Mouse (Mus musculus): Measurements from ENCODE around the gene Msto1. TPM values are rescaled to one million over a fixed set of nuclear protein-coding genes. Genes with fewer than 3 reads are reported as not detected.
"Not testable (repeated sequence)": the region's sequence is repeated elsewhere in the genome, so short reads cannot be mapped to it uniquely, and the experiment has no call there.

Msto1 gene
- polyA plus RNA-seq, 1 experiment from 2014 or later: 53.1 TPM

- Histone ChIP-seq H3K27ac (no peak overlapping the region), H3K27me3 (ENCODE audit: insufficient read depth, low read length) (no peaks in the 10 kb centered on the region), H3K4me1 (replicated peaks; ENCODE audit: insufficient read depth, low read length) (no peaks in the 10 kb centered on the region), H3K9me3 (replicated peaks; ENCODE audit: low read length) (no peaks in the 10 kb centered on the region), H3K4me3 (replicated peaks; ENCODE audit: low read depth, low read length) (no peak overlapping the region), H3K4me2 (ENCODE audit: low read length) (no peak overlapping the region), H3K36me3 (ENCODE audit: insufficient read depth, low read length) (peaks cover 76% of the 10 kb centered on the region), H3K9ac (ENCODE audit: low read depth, low read length) (no peak overlapping the region)
- ATAC-seq (replicated peaks; ENCODE audit: low FRiP score, low read depth) (no peak), DNase-seq (ENCODE audit: low spot score) (no peak)
- 89% methylated on average over 6 of the region's 6 CpGs for WGBS
- no peak for TF ChIP-seq CTCF (IDR thresholded peaks at IDR 0.05; ENCODE audit: low read depth)
These were observed 7.2 kb downstream of the Msto1 start for GRCm38 (mm10) chr3:88906393-88907159.

DNA sequence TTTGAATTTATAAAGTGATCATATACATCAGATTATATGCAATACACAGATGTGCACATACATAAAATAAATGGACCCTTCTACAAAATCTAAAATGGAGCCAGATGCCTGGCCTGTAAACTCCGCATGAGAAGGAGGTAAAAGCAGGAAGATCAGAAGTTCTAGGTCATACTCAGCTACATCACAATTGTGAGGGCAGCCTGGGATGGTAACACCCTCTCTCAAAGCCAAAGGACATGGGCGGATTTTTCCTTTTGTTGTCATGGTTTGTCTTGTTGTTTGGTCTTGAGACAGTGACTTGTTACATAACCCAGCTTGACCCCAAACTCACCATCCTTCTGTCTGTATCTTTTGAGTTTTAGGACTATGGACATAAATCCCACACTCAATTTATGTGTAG, 8.1 kb downstream of the Msto1 start:
- Histone ChIP-seq H3K27me3 (ENCODE audit: insufficient read depth, low read length) (no peaks in the 10 kb centered on the region), H3K36me3 (ENCODE audit: insufficient read depth, low read length) (peaks cover 68% of the 10 kb centered on the region), H3K9me3 (replicated peaks; ENCODE audit: low read length) (no peaks in the 10 kb centered on the region), H3K4me3 (replicated peaks; ENCODE audit: low read depth, low read length) (no peak overlapping the region), H3K4me2 (ENCODE audit: low read length) (no peak overlapping the region), H3K9ac (ENCODE audit: low read depth, low read length) (no peak overlapping the region), H3K27ac (no peak overlapping the region), H3K4me1 (replicated peaks; ENCODE audit: insufficient read depth, low read length) (no peaks in the 10 kb centered on the region)
- no peak for TF ChIP-seq CTCF (IDR thresholded peaks at IDR 0.05; ENCODE audit: low read depth)
- 96% methylated on average over 2 of the region's 2 CpGs for WGBS
- ATAC-seq (replicated peaks; ENCODE audit: low FRiP score, low read depth): no peak
- DNase-seq (ENCODE audit: low spot score): no peak

DNA sequence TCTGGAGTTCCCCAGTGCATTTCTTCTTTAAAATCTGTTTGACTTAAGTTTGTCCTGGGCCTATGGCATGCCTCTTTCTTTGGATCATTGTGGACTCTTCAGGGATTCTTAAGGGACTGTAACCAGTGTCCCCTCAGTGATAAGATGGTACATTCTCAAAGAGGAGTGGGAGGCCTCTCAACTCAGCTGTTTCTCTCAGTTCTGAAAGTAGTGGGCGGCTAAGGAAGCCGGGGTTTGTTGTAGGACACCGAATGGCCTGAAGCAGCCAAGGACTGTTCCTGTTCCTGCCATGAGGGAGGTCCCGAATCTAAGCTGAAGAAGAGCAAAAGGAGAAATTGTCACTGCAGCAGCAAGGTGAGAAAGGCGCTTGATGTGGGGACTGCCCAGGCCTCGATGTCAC, 8.6 kb downstream of the Msto1 start:
- no peak for TF ChIP-seq CTCF (IDR thresholded peaks at IDR 0.05; ENCODE audit: low read depth)
- Histone ChIP-seq H3K9ac (ENCODE audit: low read depth, low read length) (no peak overlapping the region), H3K36me3 (ENCODE audit: insufficient read depth, low read length) (peaks cover 62% of the 10 kb centered on the region), H3K27me3 (ENCODE audit: insufficient read depth, low read length) (no peaks in the 10 kb centered on the region), H3K9me3 (replicated peaks; ENCODE audit: low read length) (no peaks in the 10 kb centered on the region), H3K4me2 (ENCODE audit: low read length) (no peak overlapping the region), H3K4me1 (replicated peaks; ENCODE audit: insufficient read depth, low read length) (no peaks in the 10 kb centered on the region), H3K27ac (no peak overlapping the region), H3K4me3 (replicated peaks; ENCODE audit: low read depth, low read length) (no peak overlapping the region)
- ATAC-seq (replicated peaks; ENCODE audit: low FRiP score, low read depth): no peak
- WGBS: 87% methylated on average over 6 of the region's 6 CpGs
- DNase-seq (ENCODE audit: low spot score): no peak

GRCm38 (mm10) chr3:88904803-88905202, 9.0 kb downstream of the Msto1 start:
- no peak overlapping the region for H3K27ac ChIP-seq
- ATAC-seq (replicated peaks; ENCODE audit: low FRiP score, low read depth): no peak
- no peak overlapping the region for H3K9ac ChIP-seq (ENCODE audit: low read depth, low read length)
- H3K4me1 ChIP-seq (replicated peaks; ENCODE audit: insufficient read depth, low read length): no peaks in the 10 kb centered on the region
- no peak overlapping the region for H3K4me3 ChIP-seq (replicated peaks; ENCODE audit: low read depth, low read length)
- no peak overlapping the region for H3K4me2 ChIP-seq (ENCODE audit: low read length)
- no peak for TF ChIP-seq CTCF (IDR thresholded peaks at IDR 0.05; ENCODE audit: low read depth)
- H3K27me3 ChIP-seq (ENCODE audit: insufficient read depth, low read length): no peaks in the 10 kb centered on the region
- 92% methylated on average over 3 of the region's 3 CpGs for WGBS
- peaks cover 58% of the 10 kb centered on the region for H3K36me3 ChIP-seq (ENCODE audit: insufficient read depth, low read length)
- no peaks in the 10 kb centered on the region for H3K9me3 ChIP-seq (replicated peaks; ENCODE audit: low read length)
- DNase-seq (ENCODE audit: low spot score): no peak

GRCm38 (mm10) chr3:88893011-88893410, 20.8 kb downstream of the Msto1 start:
- not testable (repeated sequence) for H3K27me3 ChIP-seq (ENCODE audit: insufficient read depth, low read length); ATAC-seq (replicated peaks; ENCODE audit: low FRiP score, low read depth); H3K4me3 ChIP-seq (replicated peaks; ENCODE audit: low read depth, low read length); H3K9ac ChIP-seq (ENCODE audit: low read depth, low read length); H3K4me1 ChIP-seq (replicated peaks; ENCODE audit: insufficient read depth, low read length); H3K4me2 ChIP-seq (ENCODE audit: low read length); H3K9me3 ChIP-seq (replicated peaks; ENCODE audit: low read length); H3K27ac ChIP-seq; DNase-seq (ENCODE audit: low spot score)
- 93% methylated on average over 7 of the region's 7 CpGs for WGBS
- peaks cover 12% of the 10 kb centered on the region; the same call in 1 of the 2 replicates for H3K36me3 ChIP-seq (ENCODE audit: insufficient read depth, low read length)

GRCm38 (mm10) chr3:88882536-88882935, 31.3 kb downstream of the Msto1 start:
- not testable (repeated sequence) for H3K27me3 ChIP-seq (ENCODE audit: insufficient read depth, low read length); H3K4me3 ChIP-seq (replicated peaks; ENCODE audit: low read depth, low read length); H3K4me1 ChIP-seq (replicated peaks; ENCODE audit: insufficient read depth, low read length); H3K9me3 ChIP-seq (replicated peaks; ENCODE audit: low read length); H3K9ac ChIP-seq (ENCODE audit: low read depth, low read length); ATAC-seq (replicated peaks; ENCODE audit: low FRiP score, low read depth); H3K36me3 ChIP-seq (ENCODE audit: insufficient read depth, low read length); H3K27ac ChIP-seq; DNase-seq (ENCODE audit: low spot score); H3K4me2 ChIP-seq (ENCODE audit: low read length)
- 91% methylated on average over 4 of the region's 4 CpGs for WGBS

DNA sequence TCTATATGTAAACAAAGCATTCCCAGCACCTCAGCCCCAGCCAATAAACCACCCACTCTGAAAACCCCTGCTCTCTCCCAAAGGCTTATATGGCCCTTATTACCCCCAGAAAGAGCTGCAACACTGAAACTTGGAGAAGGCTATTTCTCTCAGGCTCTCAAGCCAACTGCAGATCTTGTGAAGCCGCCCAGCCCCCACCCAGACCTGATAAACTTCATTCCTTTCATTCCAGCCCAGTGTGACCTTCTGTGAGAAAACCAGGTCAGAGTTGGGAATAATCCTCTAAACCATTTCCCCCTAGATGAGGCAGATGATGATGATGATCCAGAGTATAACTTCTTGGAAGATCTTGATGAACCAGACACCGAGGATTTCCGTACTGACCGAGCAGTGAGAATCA, 45.4 kb downstream of the Msto1 start:
- peaks cover 15% of the 10 kb centered on the region for H3K36me3 ChIP-seq (ENCODE audit: insufficient read depth, low read length)
- H3K4me1 ChIP-seq (replicated peaks; ENCODE audit: insufficient read depth, low read length); H3K4me2 ChIP-seq (ENCODE audit: low read length); H3K9me3 ChIP-seq (replicated peaks; ENCODE audit: low read length); H3K27ac ChIP-seq; DNase-seq (ENCODE audit: low spot score); H3K4me3 ChIP-seq (replicated peaks; ENCODE audit: low read depth, low read length); H3K27me3 ChIP-seq (ENCODE audit: insufficient read depth, low read length); H3K9ac ChIP-seq (ENCODE audit: low read depth, low read length); ATAC-seq (replicated peaks; ENCODE audit: low FRiP score, low read depth): not testable (repeated sequence)
- no CpG with 5 or more reads among the region's 4 CpGs for WGBS

DNA sequence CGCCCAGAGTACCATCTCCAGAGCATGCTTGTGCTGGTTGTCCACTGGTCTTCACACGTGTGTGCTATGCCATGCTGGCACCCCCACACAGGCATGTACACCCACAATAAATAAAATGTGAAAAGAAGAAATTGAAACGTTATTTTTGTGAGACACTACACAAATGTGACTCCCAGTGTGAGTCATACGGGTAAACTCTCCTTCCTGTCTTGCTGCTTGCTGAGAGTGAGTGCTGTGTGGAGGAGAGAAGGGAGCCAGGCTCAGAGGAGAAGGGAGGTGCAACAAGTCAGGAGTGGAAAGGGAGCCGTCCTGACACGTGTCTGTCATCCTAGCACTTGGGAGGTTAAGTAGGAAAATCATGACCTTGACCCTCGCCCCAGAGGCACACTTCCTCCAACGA, 46.6 kb downstream of the Msto1 start:
- peaks cover 26% of the 10 kb centered on the region for H3K36me3 ChIP-seq (ENCODE audit: insufficient read depth, low read length)
- not testable (repeated sequence) for H3K27me3 ChIP-seq (ENCODE audit: insufficient read depth, low read length); DNase-seq (ENCODE audit: low spot score); H3K4me2 ChIP-seq (ENCODE audit: low read length); H3K27ac ChIP-seq; H3K4me3 ChIP-seq (replicated peaks; ENCODE audit: low read depth, low read length); H3K4me1 ChIP-seq (replicated peaks; ENCODE audit: insufficient read depth, low read length); ATAC-seq (replicated peaks; ENCODE audit: low FRiP score, low read depth); H3K9ac ChIP-seq (ENCODE audit: low read depth, low read length); H3K9me3 ChIP-seq (replicated peaks; ENCODE audit: low read length)
- WGBS: no CpG with 5 or more reads among the region's 8 CpGs

DNA sequence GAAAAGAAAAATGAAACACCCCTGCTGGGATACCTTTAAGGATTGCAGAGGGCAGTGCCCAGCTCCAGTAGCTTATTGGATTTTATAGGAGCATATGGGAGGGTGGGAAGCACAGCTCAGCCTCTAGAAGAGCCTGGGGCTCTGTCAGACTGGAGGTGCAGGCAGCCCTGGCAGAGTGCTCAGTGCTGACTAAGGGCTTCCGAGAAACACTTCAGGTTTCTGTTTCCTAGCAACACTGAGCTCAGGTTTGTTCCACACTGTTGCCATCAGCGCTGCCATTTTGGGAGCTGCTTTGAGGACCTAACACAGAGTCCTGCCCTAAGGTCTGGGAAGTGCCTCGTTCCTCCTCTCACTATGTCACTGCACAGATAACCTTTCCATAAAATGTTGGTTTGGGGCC, 47.1 kb downstream of the Msto1 start:
- H3K36me3 ChIP-seq (ENCODE audit: insufficient read depth, low read length): peaks cover 30% of the 10 kb centered on the region
- not testable (repeated sequence) for ATAC-seq (replicated peaks; ENCODE audit: low FRiP score, low read depth); H3K27ac ChIP-seq; H3K4me1 ChIP-seq (replicated peaks; ENCODE audit: insufficient read depth, low read length); H3K4me2 ChIP-seq (ENCODE audit: low read length); H3K9me3 ChIP-seq (replicated peaks; ENCODE audit: low read length); DNase-seq (ENCODE audit: low spot score); H3K27me3 ChIP-seq (ENCODE audit: insufficient read depth, low read length); H3K9ac ChIP-seq (ENCODE audit: low read depth, low read length); H3K4me3 ChIP-seq (replicated peaks; ENCODE audit: low read depth, low read length)
- no CpG with 5 or more reads among the region's 3 CpGs for WGBS
